Mouse (Mus musculus) adrenal gland, postnatal 14 days (tissue): ENCODE measurements around the gene Rmdn3. TPM values are rescaled to one million over a fixed set of nuclear protein-coding genes. Genes with fewer than 3 reads are reported as not detected.

Experiments used
- DNase-seq: peaks from one replicate; pipeline ENCODE4 v3.0.0; 2021; ENCODE audit warnings: mixed read lengths
- long read RNA-seq, 2 experiments: library from polyadenylated mRNA; stranded (forward); transcript quantifications; one replicate each; pipeline ENCODE4 v2.0.0; 2021
- total RNA-seq: library from RNA; stranded (reverse); gene quantifications from 2 replicates; pipeline ENCODE4 v1.2.3, GENCODE M21; 2021

The Rmdn3 gene
- total RNA-seq = 71.5 and 85.1 TPM in 2 replicates
- long read RNA-seq, experiment 1, transcript Rmdn3-201 (13 exons, 2,249 nt) = major isoform, 127 of 151 reads
- long read RNA-seq, experiment 1, partial matches to known transcripts = 10 of 151 reads
- long read RNA-seq, experiment 1, other reads (novel, unspliced or antisense) = 14 of 151 reads
- long read RNA-seq, experiment 2, transcript Rmdn3-201 (13 exons, 2,249 nt) = major isoform, 121 of 138 reads
- long read RNA-seq, experiment 2, partial matches to known transcripts = 6 of 138 reads
- long read RNA-seq, experiment 2, other reads (novel, unspliced or antisense) = 11 of 138 reads

DNA sequence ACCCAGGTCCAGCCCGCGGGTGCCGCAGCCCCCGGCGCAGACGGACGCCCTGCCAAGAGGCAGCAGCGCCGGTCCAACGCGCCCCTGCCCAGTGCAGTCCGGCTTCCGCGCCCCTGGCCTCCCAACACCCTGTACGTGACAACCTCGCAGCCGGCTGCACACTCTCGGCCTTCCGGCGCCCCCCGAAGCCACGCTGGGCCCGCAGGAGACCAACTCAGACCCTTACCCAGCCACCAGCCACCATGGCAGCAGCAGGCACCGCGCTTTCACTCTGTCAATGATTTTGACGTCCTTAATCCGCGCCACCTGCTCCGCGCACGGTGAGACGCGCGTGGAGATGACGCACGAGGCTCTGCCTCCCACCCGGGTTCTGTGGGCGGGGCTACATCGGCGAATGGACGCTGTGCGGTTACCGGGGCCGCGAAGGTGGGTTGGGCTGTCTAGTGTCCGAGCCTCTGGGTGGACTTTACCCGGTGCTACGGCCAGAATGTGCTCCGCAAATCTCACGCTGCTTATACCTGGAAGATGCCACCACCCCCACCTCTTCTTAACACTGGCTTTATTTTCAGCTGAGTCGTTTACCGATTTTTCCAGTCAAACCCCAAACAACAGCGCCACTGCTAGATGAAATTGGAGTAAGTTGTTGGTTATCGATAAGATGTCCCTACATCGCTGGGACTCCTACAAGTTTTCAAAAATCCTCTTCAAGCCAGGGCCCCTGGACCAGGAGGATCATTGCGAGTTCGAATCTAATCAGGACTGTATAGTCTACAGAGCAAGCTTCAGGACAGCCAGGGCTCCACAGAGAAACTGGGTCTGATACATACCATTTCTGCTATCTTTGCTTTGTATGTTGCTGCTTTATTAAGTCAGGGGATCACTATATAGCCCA lies at the start of gene Rmdn3:
Gene Rmdn3, minus strand, starts transcription at position 354 of the 892 bp plus-strand sequence.
- DNase-seq = peak; percentile 97

DNA sequence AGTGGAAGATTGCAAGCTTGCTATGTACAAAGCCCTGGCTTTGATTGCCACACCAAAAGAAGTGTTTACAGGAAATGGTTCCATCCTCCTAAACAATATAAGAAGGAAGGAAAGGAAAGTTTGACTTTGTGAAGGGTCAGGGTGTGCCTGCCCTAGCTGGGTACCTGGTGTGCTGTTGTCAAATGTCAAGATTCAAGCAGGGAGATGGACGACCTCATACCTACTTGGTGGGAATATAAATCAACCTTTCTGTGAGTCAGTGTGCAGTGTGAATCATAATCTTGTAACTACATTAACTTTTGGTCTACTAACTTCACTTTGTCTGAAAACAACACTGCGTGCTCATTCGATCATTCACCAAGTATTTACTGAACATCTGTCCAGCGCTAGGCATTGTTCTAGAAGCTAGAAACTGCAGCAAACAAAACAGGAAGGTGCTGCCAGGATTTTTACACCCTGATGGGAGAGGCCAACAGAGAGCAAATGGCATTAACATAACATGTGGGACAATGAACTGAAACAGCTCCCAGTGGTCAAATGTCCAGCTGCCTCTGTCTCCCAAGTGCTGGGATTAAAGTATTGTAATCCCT lies 47.1 kb upstream of the Rmdn3 start:
- DNase-seq = no peak

DNA sequence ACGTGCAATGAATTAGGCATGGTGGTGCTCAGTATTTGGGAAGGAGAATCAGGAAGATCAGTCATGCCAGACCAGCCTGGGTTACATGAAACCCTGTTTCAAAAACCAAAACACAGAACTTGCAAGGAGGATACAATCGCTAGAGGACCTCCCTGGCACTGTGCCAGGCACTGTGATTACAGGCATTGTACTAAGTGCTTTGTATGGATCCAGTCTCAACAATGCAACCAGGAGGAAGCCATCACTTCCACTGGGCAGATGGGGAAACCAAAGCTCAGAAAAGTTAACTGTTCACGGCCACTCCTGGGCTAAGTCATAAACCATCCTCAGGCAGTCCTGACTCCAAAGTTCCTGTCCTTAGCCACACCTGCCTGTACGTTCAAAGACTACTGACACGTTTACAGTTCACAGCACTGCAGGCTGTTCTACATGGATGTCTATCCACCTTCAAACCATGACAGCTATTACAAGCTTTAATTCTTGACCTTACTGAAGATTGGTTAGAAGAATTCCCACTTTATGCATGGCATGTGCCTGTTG lies 46.1 kb upstream of the Rmdn3 start:
- DNase-seq = peak; percentile 49

DNA sequence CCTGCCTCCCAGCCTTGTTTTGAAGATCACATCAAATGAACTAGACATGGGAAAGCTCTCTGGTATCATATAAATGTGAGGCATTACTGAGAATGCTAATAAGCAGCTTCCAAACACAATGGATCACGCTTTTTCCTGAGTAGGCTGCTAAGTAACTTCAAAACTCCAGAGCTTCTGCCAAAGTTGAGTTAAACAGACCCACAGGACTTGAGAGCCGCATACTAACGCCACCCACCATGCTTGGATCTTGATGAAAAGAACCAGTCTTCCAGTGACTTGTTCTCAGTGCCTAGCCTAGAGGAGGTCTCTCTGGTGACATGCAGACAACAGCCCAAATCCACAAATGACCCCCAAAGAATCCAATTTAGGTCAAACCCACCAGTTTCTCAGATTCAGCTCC lies 42.1 kb upstream of the Rmdn3 start:
- no peak for DNase-seq

DNA sequence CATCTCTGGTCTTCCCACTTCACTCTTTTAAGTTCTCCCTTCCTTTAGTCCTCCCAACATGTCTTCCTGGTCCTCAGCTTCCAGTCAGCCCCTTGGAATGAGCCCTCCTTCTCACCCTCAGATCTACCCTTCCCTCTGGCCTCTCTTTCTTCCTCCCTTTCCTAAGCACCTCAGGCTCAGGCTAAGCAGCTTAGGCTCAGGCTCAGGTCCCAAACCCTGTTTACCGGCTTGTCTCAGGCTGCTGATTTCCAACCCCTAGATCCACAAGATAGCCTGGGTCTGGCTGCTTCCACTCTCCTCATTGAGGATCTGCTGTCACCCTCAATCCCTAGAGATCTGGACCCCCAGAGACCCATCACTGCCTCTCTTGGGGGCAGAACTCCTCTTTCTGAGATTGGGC lies 41.2 kb upstream of the Rmdn3 start:
- DNase-seq = no peak

DNA sequence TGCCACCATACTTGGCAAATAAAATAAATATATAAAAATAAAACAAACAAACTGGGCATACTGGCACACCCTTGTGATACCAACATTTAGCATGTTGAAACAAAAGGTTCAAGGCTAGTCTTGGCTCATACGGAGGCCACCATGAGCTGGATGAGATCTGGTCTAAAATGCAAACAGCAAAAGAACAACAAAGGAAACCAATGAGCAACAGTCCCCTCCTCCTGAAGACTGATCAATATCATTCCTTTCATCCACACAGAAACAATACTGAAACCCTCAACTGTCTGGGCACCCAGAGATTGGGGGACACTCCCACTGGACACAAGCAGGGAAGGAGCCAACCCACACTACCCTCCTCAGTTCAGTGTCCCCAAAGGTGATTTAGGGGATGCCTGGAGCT lies 40.7 kb upstream of the Rmdn3 start:
- no peak for DNase-seq

DNA sequence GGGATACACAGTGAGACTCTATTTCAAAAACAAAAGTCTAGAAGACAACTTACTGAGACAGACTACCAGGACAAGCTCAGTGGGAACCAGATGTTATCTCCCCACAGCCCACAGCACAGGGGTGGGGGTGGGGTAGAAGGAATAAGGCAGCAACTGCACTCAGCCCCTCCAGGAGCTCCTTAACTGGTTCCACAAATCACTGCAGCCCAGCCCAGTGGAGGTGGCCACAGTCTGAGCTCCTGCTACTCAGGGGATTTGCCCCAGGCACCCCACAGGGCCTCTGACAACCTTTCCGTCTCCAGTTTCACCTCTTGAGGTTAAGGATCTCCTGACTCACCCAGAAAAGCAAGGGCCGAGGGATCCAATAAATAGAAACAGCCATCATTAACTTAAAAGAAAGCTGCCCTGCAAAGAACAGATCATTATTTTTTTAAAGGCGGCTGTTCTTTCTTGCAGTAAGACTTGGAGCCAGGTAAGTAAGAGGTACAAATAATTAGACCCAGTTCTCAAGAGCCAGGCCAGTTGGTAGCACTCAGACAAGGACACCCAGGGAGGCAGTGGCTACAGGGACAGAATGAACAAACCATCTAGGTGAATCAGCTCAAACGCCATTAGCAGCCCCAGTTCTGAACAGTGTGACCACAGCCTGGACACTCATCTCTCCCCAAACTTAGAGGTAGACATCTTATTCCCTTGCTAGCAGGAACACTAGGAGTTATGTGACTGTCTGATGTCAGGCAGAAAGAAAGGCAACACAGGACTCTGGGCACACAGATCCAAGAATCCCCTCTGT lies 39.7 kb upstream of the Rmdn3 start:
- DNase-seq = peak; percentile 24

DNA sequence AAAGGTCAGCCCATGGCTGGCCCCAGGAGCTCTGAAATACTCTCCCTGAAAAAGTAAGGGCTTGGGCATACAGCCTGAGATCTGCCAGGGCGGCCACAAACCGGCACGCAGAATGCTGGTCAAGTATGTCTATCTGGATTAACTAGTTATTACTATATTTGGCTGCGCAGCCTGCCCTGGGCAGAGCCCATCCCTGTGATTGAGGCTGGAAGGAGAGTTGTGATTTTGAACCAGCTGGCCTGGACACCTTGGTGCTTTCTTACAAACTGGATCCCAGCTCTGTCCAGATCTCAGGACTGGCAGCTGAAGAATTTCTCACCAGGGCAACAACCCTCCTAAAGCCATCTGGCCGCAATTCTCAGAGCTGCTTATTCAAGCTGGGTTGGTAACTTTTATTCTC lies 37.3 kb upstream of the Rmdn3 start:
- no peak for DNase-seq

DNA sequence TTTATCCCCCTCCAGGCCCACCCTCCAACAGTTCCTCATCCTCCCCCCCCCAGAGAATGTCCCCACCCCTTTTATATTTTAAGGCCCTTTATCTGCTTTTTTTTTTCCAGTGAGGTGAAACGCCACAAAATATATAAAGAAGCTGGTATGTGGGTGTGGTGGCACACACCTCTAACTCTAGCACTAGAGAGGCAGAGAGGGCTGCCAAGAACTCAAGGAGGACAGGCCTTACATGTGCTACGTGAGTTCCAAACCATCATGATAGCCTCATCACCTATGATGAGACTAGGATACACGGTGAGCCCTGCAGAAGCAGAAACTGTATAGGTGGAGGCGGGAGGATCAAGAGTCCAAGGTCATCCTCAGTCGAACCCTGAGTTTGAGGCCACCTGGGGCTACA lies 34.1 kb upstream of the Rmdn3 start:
- no peak for DNase-seq

DNA sequence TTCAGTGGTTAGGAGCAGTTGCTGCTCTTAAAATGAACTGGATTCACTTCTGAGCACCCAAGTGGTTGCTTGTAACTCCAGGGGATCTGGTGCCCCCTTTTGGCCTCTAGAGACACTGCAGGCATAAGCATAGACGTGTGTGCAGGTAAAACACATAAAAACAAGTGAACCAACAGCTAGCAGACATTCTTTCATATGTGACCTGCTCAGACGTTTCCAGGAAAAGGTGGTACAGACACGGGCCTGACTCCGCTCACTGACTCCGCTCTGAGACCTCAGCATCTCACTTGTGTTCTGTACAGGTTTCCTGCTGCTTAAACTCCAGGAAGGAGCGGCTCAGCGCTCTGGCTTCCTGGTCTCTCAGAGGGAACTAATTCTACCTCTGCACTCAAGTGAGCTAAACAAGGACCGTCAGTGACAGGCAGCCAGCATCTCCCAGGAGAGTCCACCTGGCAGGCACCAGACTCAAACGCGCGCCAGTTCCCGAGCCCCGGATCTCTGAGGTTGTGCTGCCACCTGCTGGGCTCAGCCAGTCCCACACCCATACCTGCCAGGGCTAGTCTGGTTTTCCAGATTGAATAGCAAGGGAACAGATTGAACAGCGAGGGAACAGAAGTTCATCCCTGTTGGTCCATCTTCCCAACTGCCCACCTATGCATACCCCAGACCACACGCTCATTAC lies 32.3 kb upstream of the Rmdn3 start:
- peak; percentile 92 for DNase-seq

DNA sequence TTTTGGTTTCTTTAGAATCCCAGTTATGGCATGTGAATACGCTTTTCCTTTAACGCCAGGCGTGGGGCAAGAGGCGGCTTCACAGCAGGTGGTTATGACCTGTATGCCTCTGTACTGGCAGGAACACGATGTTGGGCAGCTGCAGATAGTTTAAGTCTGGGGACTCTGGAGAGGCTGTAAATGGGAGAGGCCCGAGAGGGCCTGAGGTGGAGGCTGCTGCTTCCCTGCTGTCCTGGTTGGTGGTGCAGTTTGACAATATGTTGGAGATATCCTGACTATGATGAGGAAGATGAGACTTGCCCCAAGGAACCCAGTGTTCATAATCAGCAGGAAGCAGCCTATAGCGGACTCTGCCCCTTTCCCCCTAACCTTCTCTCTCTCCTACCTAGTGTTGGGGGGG lies 26.1 kb upstream of the Rmdn3 start:
- DNase-seq = no peak

DNA sequence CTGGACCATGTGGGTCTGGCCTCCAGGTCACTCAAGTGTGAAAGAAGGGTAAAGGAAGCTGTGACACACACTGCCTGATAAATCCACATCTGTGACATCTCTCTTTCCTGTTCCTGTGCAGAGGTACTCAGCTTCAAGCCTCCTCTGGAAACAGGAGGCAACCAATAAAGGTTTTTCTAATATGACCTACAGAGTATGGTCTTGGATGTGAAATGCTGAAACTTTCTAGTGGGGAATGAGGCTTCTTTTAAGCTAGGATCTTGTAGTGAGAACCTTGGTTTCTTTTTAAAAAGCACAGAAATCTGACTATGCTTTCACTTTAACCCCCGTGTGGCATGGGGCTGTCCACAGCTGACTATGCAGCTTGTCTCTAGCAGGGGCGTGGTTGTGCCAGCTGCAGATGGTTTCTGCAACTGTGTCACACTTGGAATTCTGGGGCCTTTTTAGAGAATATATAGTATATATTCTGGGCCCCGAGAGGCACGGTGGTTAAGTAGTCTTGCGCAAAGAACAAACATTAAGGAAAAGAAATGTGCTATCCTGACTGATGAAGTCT lies 20.6 kb upstream of the Rmdn3 start:
- DNase-seq = no peak

DNA sequence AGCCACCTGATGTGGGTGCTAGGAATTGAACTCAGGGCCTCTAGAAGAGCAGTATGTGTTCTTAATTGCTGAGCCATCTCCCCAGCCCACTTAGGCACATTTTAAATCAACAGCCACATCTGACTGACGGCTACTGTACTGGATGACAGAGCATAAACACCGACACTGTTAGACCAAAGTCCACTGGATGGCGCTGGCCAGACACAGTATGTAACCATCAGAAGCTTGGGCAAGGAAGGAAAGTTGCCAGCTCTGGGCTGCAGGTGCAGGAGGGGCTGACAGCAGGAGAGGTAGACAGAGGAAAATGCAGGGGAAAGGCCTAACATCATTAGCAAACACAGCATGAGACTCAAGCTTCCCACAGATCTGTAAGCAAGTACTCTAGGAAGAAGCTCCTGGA lies 19.9 kb upstream of the Rmdn3 start:
- DNase-seq = no peak

DNA sequence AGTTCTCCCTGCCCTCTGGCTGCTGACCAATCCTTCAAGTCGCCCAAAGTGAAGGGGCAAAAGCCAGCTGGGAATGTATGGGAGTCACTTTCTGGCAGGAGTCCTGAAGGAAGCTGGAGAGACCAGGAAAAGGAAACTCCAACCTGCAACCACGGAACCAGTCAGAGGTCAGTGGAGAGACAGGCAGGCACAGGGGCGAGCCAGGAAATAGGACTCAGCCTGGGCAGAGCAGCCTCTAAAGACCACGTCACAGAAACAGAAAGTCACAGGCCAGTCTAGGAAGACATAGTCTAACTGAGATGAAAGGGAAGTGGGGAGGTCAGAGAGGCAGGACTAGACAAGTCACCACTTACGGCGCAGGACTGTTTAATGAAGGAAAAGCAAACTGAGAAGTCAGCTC lies 18.8 kb upstream of the Rmdn3 start:
- peak; percentile 34 for DNase-seq

DNA sequence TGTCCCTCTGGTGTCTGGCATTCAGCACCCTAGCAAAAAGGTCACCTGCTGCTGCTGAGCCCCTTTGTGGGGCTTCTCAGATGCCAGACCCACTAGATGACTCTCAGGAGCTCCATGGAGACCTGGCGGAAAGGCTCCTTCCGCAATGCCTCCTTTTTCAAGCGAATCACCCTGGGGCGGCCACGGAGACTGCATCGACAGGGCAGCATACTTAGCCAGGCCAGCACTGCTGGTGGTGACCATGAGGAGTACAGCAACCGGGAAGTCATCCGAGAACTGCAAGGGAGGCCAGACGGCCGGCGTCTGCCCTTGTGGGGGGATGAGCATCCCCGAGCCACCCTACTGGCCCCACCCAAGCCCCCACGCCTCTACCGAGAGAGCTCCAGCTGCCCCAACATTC lies 18.0 kb upstream of the Rmdn3 start:
- no peak for DNase-seq

DNA sequence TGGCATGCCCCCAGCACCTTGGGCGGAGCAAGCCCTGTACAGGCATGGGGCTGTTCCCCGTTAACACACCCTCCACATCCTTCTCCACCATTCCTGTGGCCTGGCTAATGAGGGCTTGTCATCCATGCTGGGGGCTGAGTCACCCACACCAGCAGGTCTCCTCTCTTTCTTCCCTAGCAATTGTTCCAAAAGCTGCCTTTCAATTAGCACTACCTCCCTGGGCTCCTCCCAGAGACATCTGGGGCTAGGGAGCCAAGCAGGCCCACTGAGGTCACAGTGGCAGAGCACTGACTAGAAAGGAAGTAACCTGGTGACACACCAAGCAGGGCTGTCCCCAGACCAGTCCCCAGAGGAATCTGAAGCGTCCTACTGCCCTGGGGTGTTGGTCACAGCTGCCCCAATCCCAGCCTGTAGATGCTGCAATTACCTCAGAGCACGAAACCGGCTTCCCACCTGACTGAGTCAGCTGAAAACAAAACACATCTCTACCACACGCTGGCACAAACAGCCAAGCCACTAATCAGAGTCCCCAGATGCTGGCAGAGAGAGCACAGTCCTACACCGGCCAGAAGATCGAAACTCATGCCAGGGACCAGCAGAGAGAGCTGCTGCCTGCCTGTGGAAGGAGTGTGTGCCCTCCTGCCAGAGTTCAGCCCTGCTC lies 17.3 kb upstream of the Rmdn3 start, which contains the start of gene Gm14137:
Gene Gm14137, plus strand, starts transcription at position 519 of the 661 bp plus-strand sequence.
- peak; percentile 26 for DNase-seq

DNA sequence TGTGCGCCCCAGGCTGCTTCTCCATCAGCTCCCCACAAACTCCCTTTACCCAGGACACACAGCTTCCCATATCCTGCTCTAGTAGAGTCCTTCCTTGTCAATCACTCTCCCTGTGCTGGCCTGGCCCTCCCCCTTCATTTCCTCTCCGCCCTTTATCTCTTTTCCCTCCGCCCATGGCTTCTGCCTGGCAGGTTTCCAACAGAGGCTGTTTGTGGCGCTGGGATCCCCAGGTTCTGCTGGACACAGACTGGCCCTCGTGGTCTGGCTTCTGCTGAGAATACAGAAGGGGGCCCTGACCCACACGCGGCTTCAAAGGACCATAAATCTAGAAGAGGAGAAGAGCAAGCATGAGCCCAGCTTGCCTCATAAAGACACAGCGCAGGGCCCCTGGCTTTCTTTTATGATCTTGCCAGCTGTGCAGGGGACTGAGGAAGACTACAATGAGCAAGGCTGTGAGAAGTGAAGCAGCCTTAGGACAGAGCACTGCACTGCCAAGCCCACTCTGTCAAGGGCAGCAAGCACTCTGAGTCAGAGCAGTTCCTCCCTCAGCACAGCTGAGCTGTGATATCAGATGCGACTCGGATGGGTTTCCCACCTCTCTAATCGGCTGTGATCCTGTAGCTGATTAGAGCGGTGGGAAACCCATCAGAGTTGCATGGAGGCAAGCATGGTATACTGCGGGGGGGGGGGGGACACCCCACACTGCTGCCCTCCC lies 16.2 kb upstream of the Rmdn3 start:
- peak; percentile 92 for DNase-seq

DNA sequence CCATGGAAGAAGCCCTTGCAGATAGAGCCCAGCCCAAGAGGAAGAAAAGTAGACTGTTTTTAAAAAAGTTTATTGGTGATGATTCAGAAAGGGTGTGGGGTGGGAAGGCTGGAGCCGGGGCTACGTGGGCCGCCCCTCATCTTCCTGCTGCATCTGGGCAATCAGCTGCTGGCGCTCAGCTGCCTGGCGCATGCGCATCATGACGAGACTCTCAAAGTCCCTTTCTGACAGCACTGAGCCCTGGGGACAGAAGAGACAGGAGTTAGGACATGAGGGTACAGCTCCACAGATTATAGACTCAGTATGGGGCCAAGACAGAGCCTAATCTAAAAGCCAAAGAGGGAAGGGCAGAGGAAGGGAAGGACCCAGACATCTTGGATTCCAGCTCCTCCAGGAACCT lies 15.6 kb upstream of the Rmdn3 start:
- DNase-seq = no peak

DNA sequence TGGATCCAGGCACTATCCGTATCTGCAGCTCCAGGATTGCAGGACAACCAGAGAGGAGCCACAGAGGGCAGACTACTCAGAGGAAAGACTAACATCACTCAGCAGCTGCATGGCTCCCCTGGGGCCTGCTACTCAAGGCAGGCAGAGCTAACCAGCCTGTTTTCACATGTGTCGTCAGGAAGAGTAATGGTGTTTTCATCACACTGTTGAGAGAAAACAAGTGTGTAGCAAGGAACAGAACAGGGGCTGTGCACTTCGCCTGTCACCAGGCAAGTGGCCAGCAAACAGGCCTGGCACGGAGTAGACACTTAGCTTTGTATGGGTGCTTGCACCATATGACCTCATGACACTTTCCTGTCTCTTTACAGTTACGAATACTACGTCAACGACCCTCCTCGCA lies 14.7 kb upstream of the Rmdn3 start:
- peak; percentile 47 for DNase-seq

DNA sequence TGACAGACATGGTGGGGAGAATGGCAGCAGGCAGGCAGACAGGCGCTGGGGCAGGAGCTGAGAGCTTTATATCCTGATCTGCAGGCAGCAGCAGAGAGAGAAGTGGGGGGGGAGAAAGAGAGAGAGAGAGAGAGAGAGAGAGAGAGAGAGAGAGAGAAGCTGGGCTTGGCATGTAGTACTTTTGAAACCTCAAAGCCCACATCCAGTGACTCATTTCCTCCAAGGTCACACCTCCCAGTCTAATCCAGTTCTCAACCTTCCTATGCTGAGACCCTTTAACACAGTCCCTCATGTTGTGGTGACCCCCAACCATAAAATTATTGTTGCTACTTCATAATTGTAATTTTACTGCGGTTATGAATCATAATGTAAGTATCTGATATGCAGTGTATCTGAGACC lies 13.4 kb upstream of the Rmdn3 start:
- no peak for DNase-seq
